Mouse (Mus musculus) heart, postnatal 0 days (tissue): ENCODE results near the gene Il17rc.

Source experiments
- CTCF ChIP-seq: IDR thresholded peaks from 2 replicates; pipeline ENCODE4 v1.5.1; 2016; ENCODE audit warnings: antibody characterized with exemption, control low read depth, low read depth
- EP300 ChIP-seq: IDR thresholded peaks from 2 replicates; pipeline ENCODE4 v1.6.1; 2016; ENCODE audit warnings: antibody characterized with exemption, low read depth

- no peak for TF ChIP-seq CTCF
- no peak for TF ChIP-seq EP300
Measured at GRCm38 (mm10) chr6:113468512-113468911, 2.7 kb upstream of the Il17rc start.
